16 mouse cellular contexts compared by ENCODE assay signal in genomic region chr12:112597618-112598017, GRCm38 (mm10). TPM values are rescaled to one million over a fixed set of nuclear protein-coding genes. Genes with fewer than 3 reads are reported as not detected.
DNase-seq lines count a peak whose midpoint lies in the region; TF ChIP-seq lines count a peak whose summit lies in the region.
"Had no signal": no experiment of that assay in that cellular context is flagged by ENCODE, and none has a peak within 500 bp of the region (broad histone marks: within the 10 kb centered on the region; RNA-seq: fewer than 3 reads in every experiment).

No protein-coding gene starts in this region.

- H3K27ac ChIP-seq in left cerebral cortex, adult 2 months: peak overlapping the region; percentile 6; the same call in 1 of the 2 replicates
- peak overlapping the region; percentile 52; the same call in 1 of the 2 replicates for H3K27ac ChIP-seq in cortical plate, adult 2 months (ENCODE audit: insufficient read depth, low read length)
- H3K27ac ChIP-seq: forebrain, embryonic 10.5 days; liver, embryonic 13.5 days; midbrain, embryonic 12.5 days had no signal

- H3K4me3 ChIP-seq in left cerebral cortex, adult 2 months: no peak overlapping the region
- no peak overlapping the region for H3K4me3 ChIP-seq in cortical plate, adult 2 months (ENCODE audit: insufficient read depth, low read length)
- H3K4me3 ChIP-seq: forebrain, embryonic 10.5 days; heart, embryonic 12.5 days; liver, embryonic 13.5 days; midbrain, embryonic 12.5 days had no signal

- TF ChIP-seq CTCF in left cerebral cortex, adult 2 months (IDR thresholded peaks at IDR 0.05): no peak
- TF ChIP-seq CTCF in cortical plate, adult 2 months (IDR thresholded peaks at IDR 0.05; ENCODE audit: extremely low read depth, insufficient read depth, low read length): no peak

- peak; percentile 60 for DNase-seq in adrenal gland, adult 2 months
- no peak for DNase-seq in adrenal gland, adult 8-10 months
- DNase-seq in gastrocnemius, postnatal 10 days: peak; percentile 64
- no peak for DNase-seq in gastrocnemius, adult 18-20 months (ENCODE audit: low spot score)
- DNase-seq in left cerebral cortex, adult 2 months (ENCODE audit: extremely low spot score in 1 of 2, low spot score in 2 of 2): peak in 1 of 2 experiments; percentile 62
- no peak for DNase-seq in left cerebral cortex, postnatal 14 days (ENCODE audit: low spot score in 2 of 2)
- no peak for DNase-seq in kidney, postnatal 4 days
- DNase-seq: kidney, adult 11 months; kidney, postnatal 14 days; liver, embryonic 13.5 days; lung, postnatal 10 days; thymus, postnatal 36 days had no signal

- no peak for TF ChIP-seq POLR2A in cortical plate, adult 2 months (IDR thresholded peaks at IDR 0.05; ENCODE audit: extremely low read depth, insufficient read depth, low read length)

- peaks cover 18% of the 10 kb centered on the region for H3K4me1 ChIP-seq in cortical plate, adult 2 months (ENCODE audit: control insufficient read depth, insufficient read depth, low read length)

- intact Hi-C loops in left cerebral cortex, adult 2 months (cut with DNase I): no loop called here
- intact Hi-C loops in left cerebral cortex, postnatal 14 days (cut with DNase I): no loop called here

RNA-seq across cellular contexts. Expression of gene Inf2, which starts 9.0 kb away (rescaled TPM):
- total RNA-seq in adrenal gland, adult 2 months (2021): 10 to 100 TPM; 20.7 to 40.6 TPM
- polyA plus RNA-seq in adrenal gland, adult 2 months (2012; rRNA removed): 45.0 and 47.9 TPM in 2 replicates
- total RNA-seq in adrenal gland, adult 8-10 months (2022): 10 to 100 TPM; 34.6 to 65.5 (median 48.9) TPM
- total RNA-seq in gastrocnemius, postnatal 10 days (2021): 10 to 100 TPM; 16.8 to 22.5 TPM
- total RNA-seq in gastrocnemius, adult 18-20 months (2021): 10 to 100 TPM in 1 of 2 experiments, 1 to 10 TPM in 1; 7.7 to 11.0 TPM
- 100 to 1,000 TPM; 131 to 151 TPM for total RNA-seq in left cerebral cortex, adult 2 months (2021)
- 10 to 100 TPM; 70.1 to 84.3 TPM for total RNA-seq in left cerebral cortex, postnatal 14 days (2021)
- polyA plus RNA-seq in cortical plate, adult 2 months (2012; rRNA removed): 104 and 122 TPM in 2 replicates

RNA-seq across cellular contexts. Expression of gene Adssl1, which starts 22.2 kb away (rescaled TPM):
- 10 to 100 TPM; 10.7 to 39.1 TPM for total RNA-seq in adrenal gland, adult 2 months (2021)
- polyA plus RNA-seq in adrenal gland, adult 2 months (2012; rRNA removed): 10.6 and 11.0 TPM in 2 replicates
- total RNA-seq in adrenal gland, adult 8-10 months (2022): 10 to 100 TPM; 15.2 to 53.1 (median 30.7) TPM
- total RNA-seq in gastrocnemius, postnatal 10 days (2021): 100 to 1,000 TPM; 340 to 358 TPM
- total RNA-seq in gastrocnemius, adult 18-20 months (2021): 1,000 to 10,000 TPM in 1 of 2 experiments, 100 to 1,000 TPM in 1; 975 to 1,075 TPM
- total RNA-seq in left cerebral cortex, adult 2 months (2021): 10 to 100 TPM; 16.2 to 16.5 TPM
- total RNA-seq in left cerebral cortex, postnatal 14 days (2021): 1 to 10 TPM; 6.5 to 8.4 TPM
- 38.0 and 44.6 TPM in 2 replicates for polyA plus RNA-seq in cortical plate, adult 2 months (2012; rRNA removed)

RNA-seq across cellular contexts. Expression of gene Siva1, which starts 46.9 kb away (rescaled TPM):
- 10 to 100 TPM; 23.6 to 53.6 TPM for total RNA-seq in adrenal gland, adult 2 months (2021)
- polyA plus RNA-seq in adrenal gland, adult 2 months (2012; rRNA removed): 49.1 and 67.3 TPM in 2 replicates
- total RNA-seq in adrenal gland, adult 8-10 months (2022): 10 to 100 TPM; 37.0 to 73.9 (median 51.5) TPM
- 10 to 100 TPM; 27.2 to 28.1 TPM for total RNA-seq in gastrocnemius, postnatal 10 days (2021)
- 10 to 100 TPM; 21.6 to 22.7 TPM for total RNA-seq in gastrocnemius, adult 18-20 months (2021)
- 10 to 100 TPM; 19.7 to 21.5 TPM for total RNA-seq in left cerebral cortex, adult 2 months (2021)
- total RNA-seq in left cerebral cortex, postnatal 14 days (2021): 10 to 100 TPM; 14.5 to 16.8 TPM
- 25.6 and 29.3 TPM in 2 replicates for polyA plus RNA-seq in cortical plate, adult 2 months (2012; rRNA removed)

Comparison
In these comparisons a context has a peak if more than half of its experiments do, and no peak if none do; other contexts are left out.
1. DNase-seq: peak in adrenal gland, adult 2 months (single experiment) and gastrocnemius, postnatal 10 days (single experiment); none in adrenal gland, adult 8-10 months (single experiment), gastrocnemius, adult 18-20 months (single experiment), left cerebral cortex, postnatal 14 days (0 of 2) and kidney, postnatal 4 days (0 of 2).
2. RNA of gene Adssl1, which starts 22.2 kb away (total RNA-seq): 975 to 1,075 TPM in gastrocnemius, adult 18-20 months and 340 to 358 TPM in gastrocnemius, postnatal 10 days; 15.2 to 53.1 TPM in adrenal gland, adult 8-10 months, 10.7 to 39.1 TPM in adrenal gland, adult 2 months, 16.2 to 16.5 TPM in left cerebral cortex, adult 2 months and 6.5 to 8.4 TPM in left cerebral cortex, postnatal 14 days; every median in the first group is over 4 times any median in the second.